14 mouse cellular contexts compared by ENCODE assay signal in the genomic region with DNA sequence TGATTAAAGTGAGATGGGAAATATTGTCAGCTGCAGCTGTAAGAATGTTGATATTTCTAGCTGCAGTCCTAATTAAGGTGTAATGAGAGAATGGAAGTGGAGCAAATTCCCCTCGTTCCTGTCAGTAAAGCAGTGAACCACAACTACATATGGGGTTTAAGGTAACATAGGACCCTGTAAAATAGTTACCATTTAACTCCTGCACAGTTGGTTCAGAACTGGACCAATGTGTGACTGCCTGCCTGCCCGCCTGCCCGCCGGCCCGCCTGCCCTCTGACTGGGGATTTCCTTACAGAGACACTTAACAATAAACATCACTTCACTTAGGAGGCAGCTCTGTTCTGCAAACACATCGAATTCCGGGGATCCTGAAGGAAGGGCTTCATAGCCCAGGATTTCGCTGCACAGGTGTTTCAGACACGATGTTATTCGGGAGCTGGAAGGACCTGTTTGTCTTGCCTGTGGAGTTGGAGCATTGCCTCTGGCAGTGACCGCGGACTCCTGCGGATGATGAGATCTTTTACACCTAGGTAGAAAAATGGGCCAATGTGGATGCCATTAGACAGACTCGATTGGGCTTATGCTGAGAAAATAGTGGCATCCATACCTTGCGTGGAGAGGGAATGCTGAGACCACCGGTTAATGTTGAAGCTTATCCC.
A peak's percentile ranks its signal among the peaks of the same experiment; 100 is the strongest.
DNase-seq lines count a peak whose midpoint lies in the region; ATAC-seq lines count a peak whose summit lies in the region.
"Had no signal": no experiment of that assay in that cellular context is flagged by ENCODE, and none has a peak within 500 bp of the region (broad histone marks: within the 10 kb centered on the region; RNA-seq: fewer than 3 reads in every experiment).

No protein-coding gene starts in this region.

- intact Hi-C loops in heart, postnatal 36 days (cut with DNase I) = no loop called here

- 45% methylated on average over 16 of the region's 16 CpGs for WGBS in kidney, embryonic 15.5 days
- WGBS in forebrain, embryonic 12.5 days = 61% methylated on average over 16 of the region's 16 CpGs

- no peaks in the 10 kb centered on the region for H3K27me3 ChIP-seq in kidney, embryonic 15.5 days
- H3K27me3 ChIP-seq in forebrain, embryonic 12.5 days = no peaks in the 10 kb centered on the region

- no peaks in the 10 kb centered on the region for H3K36me3 ChIP-seq in kidney, embryonic 15.5 days
- H3K36me3 ChIP-seq in forebrain, embryonic 12.5 days (replicated peaks) = no peaks in the 10 kb centered on the region
- H3K36me3 ChIP-seq: forebrain, embryonic 10.5 days had no signal

- ATAC-seq in kidney, embryonic 15.5 days (replicated peaks; ENCODE audit: low FRiP score) = peak; percentile 92
- ATAC-seq in forebrain, embryonic 12.5 days (ENCODE audit: low FRiP score) = no peak

- H3K27ac ChIP-seq in kidney, embryonic 15.5 days = peak overlapping the region; percentile 37
- H3K27ac ChIP-seq in forebrain, embryonic 12.5 days = no peak overlapping the region
- H3K27ac ChIP-seq: liver, embryonic 14.5 days had no signal

- DNase-seq in cerebellum, adult 9-10 months = peak; percentile 2
- no peak for DNase-seq in cerebellum, adult 11-12 months
- DNase-seq in kidney, adult 8-10 months = no peak
- DNase-seq in embryo, embryonic 10.5 days (ENCODE audit: low spot score) = peak; percentile 12
- DNase-seq in kidney, postnatal 4 days = peak; percentile 20 to 42
- no peak for DNase-seq in heart, postnatal 36 days
- DNase-seq: adrenal gland, postnatal 25 days; cerebellum, adult 18-20 months; right cerebral cortex, adult 18-20 months; thymus, postnatal 14 days had no signal

- H3K9me3 ChIP-seq in kidney, embryonic 15.5 days (replicated peaks) = no peaks in the 10 kb centered on the region
- no peaks in the 10 kb centered on the region for H3K9me3 ChIP-seq in forebrain, embryonic 12.5 days
- H3K9me3 ChIP-seq: forebrain, embryonic 10.5 days had no signal

- H3K4me2 ChIP-seq in kidney, embryonic 15.5 days = peak overlapping the region; percentile 50
- H3K4me2 ChIP-seq in forebrain, embryonic 12.5 days = no peak overlapping the region

- no peak overlapping the region for H3K9ac ChIP-seq in kidney, embryonic 15.5 days
- no peak overlapping the region for H3K9ac ChIP-seq in forebrain, embryonic 12.5 days
- H3K9ac ChIP-seq: liver, embryonic 14.5 days had no signal

- H3K4me3 ChIP-seq in kidney, embryonic 15.5 days (replicated peaks) = peak overlapping the region; percentile 3; the same call in 1 of the 2 replicates
- H3K4me3 ChIP-seq in forebrain, embryonic 12.5 days (replicated peaks) = no peak overlapping the region
- H3K4me3 ChIP-seq: forebrain, embryonic 10.5 days had no signal

- peaks cover 15% of the 10 kb centered on the region for H3K4me1 ChIP-seq in kidney, embryonic 15.5 days
- H3K4me1 ChIP-seq in forebrain, embryonic 12.5 days = peaks cover 16% of the 10 kb centered on the region

Comparison
In these comparisons a context has a peak if more than half of its experiments do, and no peak if none do; other contexts are left out.
1. DNase-seq: peak in cerebellum, adult 9-10 months (single experiment), embryo, embryonic 10.5 days (single experiment) and kidney, postnatal 4 days (2 of 2); none in cerebellum, adult 11-12 months (single experiment), kidney, adult 8-10 months (0 of 2) and heart, postnatal 36 days (0 of 2).